Mouse (Mus musculus): Measurements from ENCODE around the gene Rgs3.

Gene Rgs3

DNA sequence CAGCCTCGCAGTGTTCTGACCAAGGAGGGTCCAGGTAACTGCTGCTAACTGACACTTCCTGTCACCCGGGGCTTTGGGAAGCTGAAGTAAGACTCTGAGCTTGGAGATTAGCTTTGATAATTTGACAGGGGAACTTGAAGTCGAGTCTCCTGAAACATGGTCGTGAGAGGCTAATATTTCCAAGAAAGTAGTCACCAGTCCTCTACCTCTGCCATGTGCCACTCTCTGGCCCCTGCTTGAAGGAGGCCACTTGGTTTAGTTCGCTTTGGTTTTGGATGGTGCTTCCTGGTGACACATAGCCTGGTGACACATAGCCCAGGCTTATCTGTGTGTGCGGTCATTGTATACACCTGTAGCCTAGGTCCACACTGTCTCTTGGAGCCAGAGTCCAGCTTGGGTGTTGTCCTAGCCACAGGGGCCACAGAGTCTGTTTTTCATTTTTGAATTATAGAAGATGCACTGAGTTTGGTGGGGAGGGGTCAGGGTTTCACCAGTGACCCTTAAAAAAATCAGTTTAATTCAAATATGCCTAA, at the start of gene Rgs3:
TSS of gene Rgs3 (plus strand) at position 51 of the 533 bp plus-strand sequence.
- in situ Hi-C loops (cut with MboI; ENCODE audit: unreplicated experiment in 2 of 2), result loop anchor here (5.0 to 25.0 kb wide), 6 partner anchors 137 to 752 kb away; no protein-coding TSS in a partner anchor

DNA sequence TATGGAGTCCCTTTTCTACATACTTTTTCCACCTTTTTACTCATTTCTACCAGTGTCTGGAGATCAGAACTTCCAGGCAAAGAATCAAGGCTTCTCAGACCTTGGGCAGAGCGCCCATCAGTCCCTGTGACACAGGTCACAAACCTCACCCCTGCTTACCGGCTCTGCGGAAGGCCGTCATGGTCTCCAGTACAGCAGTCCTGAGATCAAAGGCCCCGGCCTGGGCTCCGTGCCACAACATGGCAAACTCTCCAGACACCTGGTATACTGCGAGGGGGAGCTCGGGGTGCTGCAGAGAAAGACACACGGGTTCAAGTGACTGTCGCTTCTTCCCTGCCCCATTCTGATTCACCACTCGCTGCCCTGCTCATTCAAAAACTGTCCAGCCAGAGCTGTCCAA, 49.7 kb upstream of the Rgs3 start:
- in situ Hi-C loops (cut with MboI; ENCODE audit: unreplicated experiment in 2 of 2), result loop anchor here (5.0 to 25.0 kb wide), 3 partner anchors 93 to 173 kb away; no protein-coding TSS in a partner anchor

DNA sequence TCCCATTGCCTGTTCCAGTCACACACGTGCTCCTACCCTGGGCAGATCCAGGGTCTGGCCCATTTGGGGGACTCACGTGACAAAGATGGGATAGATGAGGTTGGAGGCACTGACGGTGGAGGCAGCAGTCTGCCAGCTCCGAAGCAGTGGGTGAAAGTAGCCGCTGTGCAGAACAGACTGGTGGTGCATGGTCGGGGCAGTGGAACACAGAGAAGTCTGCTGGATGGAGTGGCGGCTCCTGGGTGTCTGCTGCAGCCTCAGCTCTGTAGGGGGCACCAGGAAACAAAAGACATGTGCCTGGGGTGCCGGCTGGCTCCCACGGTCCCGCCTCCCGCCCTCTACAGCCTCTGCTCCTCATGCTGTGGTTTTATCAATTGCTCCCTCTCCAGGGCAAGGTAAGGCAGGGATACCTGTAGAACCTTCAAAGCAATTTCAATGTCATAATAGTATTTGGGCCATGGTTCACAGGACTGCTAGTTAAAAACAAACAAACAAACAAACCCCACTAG, 45.6 kb upstream of the Rgs3 start:
- in situ Hi-C loops (cut with MboI; ENCODE audit: unreplicated experiment in 2 of 2), result loop anchor here (5.0 to 25.0 kb wide), 3 partner anchors 97 to 177 kb away; no protein-coding TSS in a partner anchor

DNA sequence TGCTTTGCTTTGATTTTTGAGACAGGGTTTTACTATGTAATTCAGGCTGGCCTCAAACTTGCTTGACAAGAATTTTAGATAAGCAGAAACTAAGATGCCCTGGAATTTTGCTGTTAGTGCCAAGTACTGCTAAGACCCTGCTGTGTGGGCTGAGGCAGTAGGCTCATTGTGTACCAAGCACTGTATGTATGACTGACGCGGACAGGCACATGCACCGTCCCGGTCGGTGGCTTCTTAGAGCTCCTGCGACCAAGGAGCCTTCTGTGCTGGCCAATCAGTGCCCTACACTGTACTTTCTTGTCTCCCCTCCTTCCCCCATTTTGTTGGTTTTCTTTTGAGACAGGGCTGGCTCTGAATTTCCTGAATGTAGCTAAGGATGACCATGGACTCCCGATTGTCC, 44.7 kb upstream of the Rgs3 start:
- in situ Hi-C loops (cut with MboI; ENCODE audit: unreplicated experiment in 2 of 2), result loop anchor here (5.0 to 25.0 kb wide), 3 partner anchors 98 to 178 kb away; no protein-coding TSS in a partner anchor

DNA sequence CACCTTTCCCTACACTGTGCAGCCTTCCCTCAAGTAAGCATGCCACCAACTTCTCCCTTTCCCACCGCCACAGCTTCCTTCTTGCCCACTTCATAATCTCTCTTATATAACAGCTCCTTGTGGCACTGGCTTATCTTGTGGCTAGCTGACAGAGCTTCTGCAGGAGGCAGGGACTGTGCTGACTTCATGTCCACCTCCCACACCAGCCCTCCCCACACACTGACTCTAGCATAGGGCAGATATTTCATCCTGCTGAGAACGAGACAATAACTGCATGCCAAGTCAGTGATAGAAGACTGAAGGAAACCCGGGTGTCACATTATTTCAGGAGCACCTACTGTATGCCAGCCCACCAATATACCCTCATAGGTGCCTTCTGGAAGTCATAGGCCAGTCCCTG, 44.2 kb upstream of the Rgs3 start:
- in situ Hi-C loops (cut with MboI; ENCODE audit: unreplicated experiment in 2 of 2), result loop anchor here (5.0 to 25.0 kb wide), 2 partner anchors 98 to 178 kb away; no protein-coding TSS in a partner anchor

DNA sequence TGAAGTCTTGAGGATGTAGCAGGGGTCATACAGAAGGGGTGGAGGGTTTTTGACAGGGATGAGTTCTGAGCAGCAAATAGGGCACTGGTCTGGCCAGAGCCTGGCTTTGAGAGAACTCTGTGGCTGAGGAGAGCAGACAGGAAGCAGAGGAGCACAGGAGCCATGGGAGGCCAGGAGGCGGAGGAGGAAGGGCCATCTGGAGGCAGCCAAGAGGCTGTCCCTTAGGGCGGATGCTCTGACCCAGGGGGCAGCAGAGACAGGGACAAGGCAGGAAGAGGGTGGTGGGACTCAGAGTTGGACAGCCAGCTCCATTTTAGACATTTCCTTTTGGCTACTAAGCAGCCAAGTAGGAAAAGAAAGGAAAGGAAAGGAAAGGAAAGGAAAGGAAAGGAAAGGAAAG, 43.6 kb upstream of the Rgs3 start:
- in situ Hi-C loops (cut with MboI; ENCODE audit: unreplicated experiment in 2 of 2), result loop anchor here (5.0 to 25.0 kb wide), 2 partner anchors 99 to 179 kb away; no protein-coding TSS in a partner anchor

DNA sequence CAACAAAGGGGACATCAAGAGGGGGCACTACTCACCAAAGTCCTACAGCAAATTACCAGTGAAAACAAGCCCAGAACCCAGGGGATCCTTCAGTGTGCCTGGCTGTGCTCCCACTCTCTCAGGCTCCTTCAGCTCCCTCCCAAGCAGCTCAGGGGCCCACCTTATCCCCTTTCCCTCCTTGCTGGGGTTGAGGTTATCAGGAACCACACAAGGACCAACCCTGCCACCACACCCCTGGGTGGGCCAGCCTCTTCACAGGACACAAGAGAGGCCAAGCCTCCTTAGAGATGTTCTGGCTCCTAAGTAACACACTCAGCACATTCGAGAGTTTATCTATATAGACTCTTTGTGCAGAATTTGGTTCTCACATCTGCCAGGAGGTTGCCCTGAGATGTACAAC, 43.1 kb upstream of the Rgs3 start:
- in situ Hi-C loops (cut with MboI; ENCODE audit: unreplicated experiment in 2 of 2), result loop anchor here (5.0 to 25.0 kb wide), 2 partner anchors 99 to 179 kb away; no protein-coding TSS in a partner anchor

DNA sequence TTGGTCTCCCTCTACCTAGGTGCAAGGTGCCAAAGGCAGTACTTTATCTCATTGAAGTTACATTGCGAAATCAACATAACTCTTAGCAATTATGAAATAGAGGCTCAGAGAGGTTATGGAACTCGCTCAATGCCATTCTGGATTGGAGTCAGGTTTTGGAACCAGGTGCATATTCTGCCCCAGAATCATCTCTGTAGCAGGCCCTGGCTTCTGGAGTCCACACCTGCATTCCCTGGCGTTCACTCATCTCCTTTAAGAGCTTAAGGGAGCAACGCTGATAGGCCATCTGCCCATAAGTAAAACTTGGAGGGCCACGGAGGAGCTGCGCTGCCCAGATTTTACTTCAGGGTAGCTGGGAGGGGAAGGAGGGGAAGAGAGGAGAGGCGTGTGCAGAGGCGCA, 42.6 kb upstream of the Rgs3 start:
- in situ Hi-C loops (cut with MboI; ENCODE audit: unreplicated experiment in 2 of 2), result loop anchor here (5.0 to 25.0 kb wide), 2 partner anchors 100 to 180 kb away; no protein-coding TSS in a partner anchor

DNA sequence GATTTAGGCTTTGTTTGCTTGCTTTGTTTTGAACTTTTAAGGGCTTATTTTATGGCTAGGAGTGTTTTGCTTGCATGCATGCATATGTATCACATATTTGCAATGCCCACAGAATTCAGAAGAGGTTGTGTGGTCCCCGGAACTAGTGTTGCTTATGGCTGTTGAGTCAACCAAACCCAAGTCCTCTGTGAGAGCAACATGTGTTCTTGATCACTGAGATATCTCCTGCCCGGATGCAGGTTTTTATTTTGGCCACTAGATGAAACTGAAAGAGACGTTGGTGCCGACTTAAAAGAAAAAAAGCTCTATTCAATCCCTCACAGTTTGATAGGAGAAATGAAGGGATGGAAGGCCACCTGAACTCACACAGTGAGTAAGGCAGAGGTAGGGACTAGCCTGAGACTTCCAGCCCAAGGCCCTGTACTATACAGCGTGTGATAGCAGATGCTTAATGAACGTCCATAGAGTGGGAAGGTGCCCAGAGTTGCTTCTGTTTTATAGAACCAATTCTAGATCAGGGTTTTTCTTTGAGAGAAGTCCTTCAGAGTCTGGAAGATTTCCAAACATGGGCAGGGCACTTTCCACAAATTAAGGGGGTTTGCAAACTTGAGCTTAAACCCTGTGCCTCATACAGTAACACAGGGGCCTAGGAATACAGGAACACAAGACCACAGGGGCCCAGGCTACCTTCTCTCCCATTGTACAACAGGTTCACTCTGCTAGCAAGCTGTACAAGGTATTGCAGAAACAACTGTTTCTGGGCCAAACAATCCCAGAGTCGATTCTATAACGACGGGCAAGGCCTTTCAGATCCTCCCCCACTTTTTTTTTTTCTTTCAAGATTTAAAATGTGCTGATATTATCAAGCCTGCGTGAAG, 41.9 kb upstream of the Rgs3 start:
- in situ Hi-C loops (cut with MboI; ENCODE audit: unreplicated experiment in 2 of 2), result loop anchor here (5.0 to 25.0 kb wide), 2 partner anchors 100 to 180 kb away; no protein-coding TSS in a partner anchor

DNA sequence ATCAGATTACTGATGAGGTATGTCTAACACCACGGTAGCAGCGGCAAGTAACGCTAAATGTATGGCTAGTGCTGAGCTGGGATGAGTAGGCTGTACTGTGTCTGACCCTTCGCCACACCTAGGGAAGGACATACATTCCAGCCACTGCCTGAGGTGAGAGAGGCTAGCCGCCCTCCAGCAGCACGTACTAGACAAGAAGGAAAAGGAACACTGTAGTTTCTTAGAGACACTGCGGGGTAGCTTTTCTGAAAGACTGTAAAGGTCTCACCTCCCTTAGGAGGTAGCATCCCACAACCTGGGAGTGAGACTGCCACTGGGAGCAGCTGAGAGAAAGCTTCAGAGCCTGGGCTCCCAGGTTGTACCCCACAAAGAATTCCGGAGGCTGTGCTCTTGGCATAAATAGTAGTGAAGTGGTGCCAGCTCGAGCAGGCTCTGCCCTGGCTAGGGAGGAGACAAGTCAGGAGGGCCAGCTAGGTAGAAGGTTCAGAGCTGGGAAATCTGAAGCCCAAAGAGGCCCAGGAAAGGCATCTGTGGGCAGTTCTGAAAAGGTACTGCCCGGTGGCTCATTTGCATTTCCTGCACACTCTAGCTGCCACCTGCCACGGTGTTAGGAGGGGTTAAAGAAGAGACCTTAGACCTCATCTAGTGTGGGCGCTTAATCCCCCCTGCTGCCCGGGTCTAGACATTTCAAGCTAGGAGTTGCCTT, 41.1 kb upstream of the Rgs3 start:
- in situ Hi-C loops (cut with MboI; ENCODE audit: unreplicated experiment in 2 of 2), result loop anchor here (5.0 to 25.0 kb wide), 2 partner anchors 101 to 181 kb away; no protein-coding TSS in a partner anchor

DNA sequence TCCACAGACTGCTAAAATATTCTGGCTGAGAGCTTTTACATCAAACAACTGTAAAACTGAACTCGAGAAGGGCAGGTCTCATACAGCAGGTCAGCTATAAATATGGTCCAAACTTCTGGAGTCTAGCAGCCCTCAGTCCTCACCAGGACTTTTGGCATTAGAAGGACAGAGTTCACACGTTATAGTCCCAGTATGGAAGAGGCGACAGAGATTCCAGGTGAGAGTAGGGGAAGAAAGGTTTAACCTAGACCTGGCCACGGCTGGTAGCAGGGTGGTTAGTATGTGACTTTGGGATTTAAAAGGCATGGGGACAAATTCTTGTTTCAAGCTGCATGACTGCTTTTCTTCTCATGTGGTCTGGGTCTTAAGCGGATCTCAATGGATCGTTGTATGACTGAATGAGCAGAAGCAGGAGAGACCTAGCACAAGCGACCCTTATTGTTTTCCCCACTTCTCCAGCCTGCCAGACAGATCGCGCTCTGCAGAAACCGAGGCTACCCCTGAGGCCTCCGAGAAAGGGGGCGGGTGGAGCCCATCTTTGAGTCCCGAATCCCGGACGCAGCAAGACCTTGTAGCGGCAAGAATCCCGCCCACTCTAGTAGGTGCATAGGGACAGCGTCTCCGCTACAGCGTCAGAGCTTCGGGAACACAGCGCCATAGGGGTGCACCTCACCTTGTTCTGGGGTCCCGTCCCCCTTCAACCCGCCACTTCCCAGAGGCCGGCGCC, 40.4 kb upstream of the Rgs3 start:
- in situ Hi-C loops (cut with MboI; ENCODE audit: unreplicated experiment in 2 of 2), result loop anchor here (5.0 to 25.0 kb wide), 2 partner anchors 102 to 182 kb away; no protein-coding TSS in a partner anchor

DNA sequence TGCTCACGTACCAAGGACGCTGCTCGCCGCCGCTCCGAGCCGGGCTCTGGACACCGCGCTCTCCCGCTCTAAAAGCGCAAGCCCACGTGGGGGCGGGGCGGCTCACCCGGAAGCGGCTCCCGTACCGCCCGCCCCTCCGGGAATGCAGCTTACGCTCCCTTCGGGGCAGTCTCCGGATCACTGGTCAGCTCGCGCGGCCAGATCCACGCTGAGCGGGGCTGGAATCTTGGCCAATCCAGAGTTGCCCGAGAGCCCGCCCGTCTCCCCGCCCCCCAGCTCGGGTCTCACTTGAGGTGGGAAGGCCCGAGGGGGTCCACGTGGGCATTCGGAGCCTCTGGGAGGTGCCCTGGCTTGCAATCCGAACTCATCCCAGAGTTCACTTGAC, 39.8 kb upstream of the Rgs3 start, which contains the start of gene Alad:
TSS of gene Alad (minus strand) at position 70 of the 385 bp plus-strand sequence.
- in situ Hi-C loops (cut with MboI; ENCODE audit: unreplicated experiment in 2 of 2), result loop anchor here (5.0 to 25.0 kb wide), 2 partner anchors 103 to 183 kb away; no protein-coding TSS in a partner anchor

DNA sequence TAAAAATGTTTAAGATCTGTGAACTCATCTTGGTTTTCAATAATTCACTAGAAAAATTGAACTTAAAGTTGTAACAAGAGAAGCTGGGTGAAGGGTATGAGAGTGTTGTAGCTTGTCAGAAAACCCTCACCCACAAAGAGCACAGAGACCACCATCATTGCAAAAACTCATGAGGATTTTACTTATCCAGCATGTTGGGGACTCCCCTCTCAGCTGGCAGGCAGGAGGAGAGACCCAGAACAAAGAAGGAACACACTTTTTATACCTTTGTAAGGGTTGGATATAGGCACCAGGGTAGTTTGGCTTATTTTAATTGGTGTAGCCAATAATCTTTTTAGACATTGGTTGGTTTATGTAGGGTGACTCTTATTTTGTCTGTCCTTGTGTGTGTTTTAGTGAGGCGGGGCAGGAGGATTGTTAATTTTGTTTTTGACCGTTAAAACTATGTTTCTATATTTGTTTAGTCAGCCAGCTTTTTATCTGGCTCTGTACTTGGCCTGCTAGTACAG, 38.7 kb upstream of the Rgs3 start:
- in situ Hi-C loops (cut with MboI; ENCODE audit: unreplicated experiment in 2 of 2), result loop anchor here in 1 of 2 experiments (25.0 kb wide), 1 partner anchor 184 kb away; no protein-coding TSS in a partner anchor

DNA sequence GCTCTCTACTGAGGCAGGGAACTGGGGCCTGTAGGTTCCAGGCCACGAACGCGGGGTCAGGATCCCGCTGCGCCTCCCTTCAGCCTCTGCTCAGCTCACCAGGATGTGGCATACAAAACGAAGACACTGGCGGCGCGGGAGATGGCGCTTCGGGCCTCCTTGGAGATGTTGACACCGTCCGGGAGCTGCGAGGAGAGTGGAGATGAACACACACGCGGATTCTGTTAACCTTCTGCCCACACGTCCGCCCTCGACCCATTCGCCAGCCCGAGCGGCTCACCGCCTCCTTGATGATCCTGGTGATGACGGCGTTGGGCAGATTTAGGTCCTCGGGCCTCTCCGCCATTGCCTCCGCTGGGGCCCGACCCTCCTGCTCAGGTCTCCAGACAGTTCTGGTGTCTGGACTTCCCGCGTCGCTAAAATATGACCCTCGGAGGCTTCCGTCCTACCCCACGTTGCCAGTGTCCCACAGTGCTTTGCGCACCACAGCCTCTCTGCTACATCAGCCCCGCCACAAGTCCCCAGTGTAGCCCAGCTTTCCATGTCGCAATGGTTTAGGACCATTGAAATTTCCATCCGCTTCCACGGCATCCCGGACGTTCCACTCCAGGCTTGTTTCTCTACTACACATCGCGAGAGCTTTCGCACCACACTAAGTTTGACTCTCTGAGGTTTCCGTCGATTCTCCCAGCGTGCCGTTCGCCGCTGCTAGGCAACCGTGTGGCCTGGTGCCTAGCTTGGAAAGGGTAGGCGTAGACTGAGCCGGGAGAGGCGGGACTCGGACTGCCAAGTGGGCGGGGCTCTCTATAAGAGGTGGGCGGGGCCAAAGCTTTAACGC, 34.8 kb upstream of the Rgs3 start, which contains the start of the genes Pole3 and 4933430I17Rik:
TSS of gene Pole3 (minus strand) at position 418 of the 838 bp plus-strand sequence.
TSS of gene 4933430I17Rik (plus strand) at position 719 of the 838 bp plus-strand sequence.
- in situ Hi-C loops (cut with MboI; ENCODE audit: unreplicated experiment in 2 of 2), result loop anchor here in 1 of 2 experiments (25.0 kb wide), 1 partner anchor 188 kb away; no protein-coding TSS in a partner anchor

DNA sequence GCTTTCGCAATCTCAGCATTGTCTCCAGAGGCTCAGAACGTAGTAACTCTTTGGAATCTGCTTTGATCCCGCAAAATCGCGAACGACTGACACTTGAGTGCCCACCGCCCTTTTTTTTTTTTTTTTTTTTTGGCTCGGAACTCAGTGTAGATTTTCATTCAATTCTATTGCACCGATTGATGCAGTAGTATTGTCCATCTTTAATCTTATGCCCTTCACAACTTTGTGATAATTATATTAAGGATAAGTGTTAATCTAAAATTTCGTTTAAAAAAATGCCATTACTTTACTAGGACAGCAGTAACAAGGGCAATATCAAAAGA, 34.2 kb upstream of the Rgs3 start:
- in situ Hi-C loops (cut with MboI; ENCODE audit: unreplicated experiment in 2 of 2), result no loop called here

DNA sequence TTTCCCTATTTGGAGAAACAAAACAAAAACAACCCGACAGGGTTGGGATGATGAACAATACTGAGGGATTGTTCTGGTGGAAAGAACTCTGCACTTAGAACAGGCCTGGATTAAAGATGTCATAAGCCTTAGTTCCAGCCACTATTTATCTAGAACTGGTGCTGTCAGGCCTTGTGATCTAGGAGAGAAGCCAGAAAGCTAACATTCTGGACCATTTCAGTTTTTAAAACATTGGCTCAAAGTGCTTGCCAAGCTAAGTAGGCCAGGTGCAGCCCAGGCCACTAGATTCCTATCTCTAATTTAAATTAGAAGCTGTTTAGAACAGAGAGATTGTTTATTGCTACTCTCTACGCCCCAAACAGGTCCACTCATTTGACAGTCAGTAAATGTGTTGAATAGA, 33.4 kb upstream of the Rgs3 start:
- in situ Hi-C loops (cut with MboI; ENCODE audit: unreplicated experiment in 2 of 2), result no loop called here

DNA sequence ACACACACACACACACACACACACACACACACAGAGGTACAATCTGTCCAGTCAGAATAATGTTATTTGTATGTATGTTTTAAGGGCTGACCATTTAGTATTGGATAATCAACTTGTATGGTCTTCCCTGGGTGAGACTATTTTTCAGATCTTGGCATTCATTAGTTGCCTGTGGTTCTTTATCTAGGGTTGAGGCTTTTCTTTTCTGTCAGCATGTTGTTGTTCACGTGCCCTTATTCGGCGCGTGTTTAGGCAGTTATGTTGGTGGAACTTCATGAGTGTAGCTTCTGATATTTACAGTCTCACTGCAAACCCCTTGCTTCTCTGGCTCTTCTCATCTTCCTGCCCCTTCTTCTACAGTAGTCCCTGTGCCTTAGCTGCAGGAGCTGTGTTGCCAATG, 32.0 kb upstream of the Rgs3 start:
- in situ Hi-C loops (cut with MboI; ENCODE audit: unreplicated experiment in 2 of 2), result no loop called here

DNA sequence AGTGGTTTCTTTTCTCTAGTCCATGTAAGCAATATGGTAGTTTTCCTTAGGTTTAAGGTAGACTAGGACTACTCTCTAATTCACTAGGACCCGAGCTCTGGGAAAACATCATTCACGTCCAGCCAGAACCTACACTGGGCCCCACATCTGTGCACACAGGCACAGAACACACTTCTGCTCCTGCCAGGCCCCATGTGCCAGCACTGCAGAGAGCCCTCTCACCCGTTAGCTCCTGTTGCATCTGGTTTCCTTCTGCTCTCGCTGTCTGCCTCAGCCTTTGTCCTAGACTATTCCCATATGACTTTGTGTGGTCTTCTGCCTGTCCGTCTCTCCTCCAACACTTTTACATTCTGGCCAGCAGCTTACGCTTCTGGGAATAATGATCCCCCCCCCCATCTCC, 25.9 kb upstream of the Rgs3 start:
- in situ Hi-C loops (cut with MboI; ENCODE audit: unreplicated experiment in 2 of 2), result no loop called here
